Mouse (Mus musculus) neural tube, embryonic 15.5 days (tissue): ENCODE measurements around the gene Palm2. TPM values are rescaled to one million over a fixed set of nuclear protein-coding genes. Genes with fewer than 3 reads are reported as not detected.

ENCODE experiments used
- ATAC-seq: fragments of 200-750 bp; cut with Nextera tagmentation; 2 replicates; pipeline ENCODE4 v1.8.0; 2017; ENCODE audit warnings: mild to moderate bottlenecking, moderate TSS enrichment, moderate library complexity; ENCODE audit not compliant: low FRiP score
- H3K27ac ChIP-seq: fragments of 300-500 bp; sonication (generic); replicated peaks from 2 replicates; pipeline ENCODE4 v1.5.1; 2015; ENCODE audit warnings: mild to moderate bottlenecking, inconsistent platforms
- H3K27me3 ChIP-seq: fragments of 300-500 bp; sonication (generic); replicated peaks from 2 replicates; pipeline ENCODE4 v1.6.1; 2015; ENCODE audit warnings: inconsistent platforms
- H3K36me3 ChIP-seq: fragments of 300-500 bp; sonication (generic); 2 replicates; pipeline ENCODE4 v1.6.1; 2015; ENCODE audit warnings: inconsistent platforms
- H3K4me1 ChIP-seq: fragments of 300-500 bp; sonication (generic); 2 replicates; pipeline ENCODE4 v1.6.1; 2015; ENCODE audit warnings: inconsistent platforms
- H3K4me2 ChIP-seq: fragments of 300-500 bp; sonication (generic); 2 replicates; pipeline ENCODE4 v1.6.1; 2015; ENCODE audit warnings: inconsistent platforms, mild to moderate bottlenecking, moderate library complexity
- H3K4me3 ChIP-seq: fragments of 300-500 bp; sonication (generic); replicated peaks from 2 replicates; pipeline ENCODE4 v1.5.1; 2015; ENCODE audit warnings: mild to moderate bottlenecking, inconsistent platforms
- H3K9ac ChIP-seq: fragments of 300-500 bp; sonication (generic); replicated peaks from 2 replicates; pipeline ENCODE4 v1.6.1; 2015; ENCODE audit warnings: mild to moderate bottlenecking, inconsistent platforms
- H3K9me3 ChIP-seq: fragments of 300-500 bp; sonication (generic); replicated peaks from 2 replicates; pipeline ENCODE4 v1.6.1; 2016; ENCODE audit warnings: inconsistent platforms
- WGBS: fragments of 180-500 bp; shearing (Covaris S2); methylation state at CpG from one replicate; pipeline ENCODE4 v1.1.7; 2015; ENCODE audit warnings: mixed read lengths; 5-methylcytosine and 5-hydroxymethylcytosine counted together
- polyA plus RNA-seq: library from polyadenylated mRNA; unstranded; fragments of >200 nt; fragmentation: Nextera tagmentation; extraction: Ambion mirVana; gene quantifications from 2 replicates; pipeline ENCODE4 v1.2.1, GENCODE M21; 2015

Palm2 gene
- polyA plus RNA-seq, 1 experiment from 2014 or later: 16.9 TPM

- ATAC-seq: no peak
- Histone ChIP-seq H3K36me3 (no peaks in the 10 kb centered on the region), H3K4me3 (no peak overlapping the region), H3K27ac (no peak overlapping the region), H3K9ac (no peak overlapping the region), H3K4me1 (no peaks in the 10 kb centered on the region), H3K4me2 (no peak overlapping the region), H3K9me3 (no peaks in the 10 kb centered on the region), H3K27me3 (no peaks in the 10 kb centered on the region)
- 85% methylated on average over 9 of the region's 9 CpGs for WGBS
Observed at GRCm38 (mm10) chr4:57601458-57601835, 167.4 kb downstream of the Palm2 start.

DNA sequence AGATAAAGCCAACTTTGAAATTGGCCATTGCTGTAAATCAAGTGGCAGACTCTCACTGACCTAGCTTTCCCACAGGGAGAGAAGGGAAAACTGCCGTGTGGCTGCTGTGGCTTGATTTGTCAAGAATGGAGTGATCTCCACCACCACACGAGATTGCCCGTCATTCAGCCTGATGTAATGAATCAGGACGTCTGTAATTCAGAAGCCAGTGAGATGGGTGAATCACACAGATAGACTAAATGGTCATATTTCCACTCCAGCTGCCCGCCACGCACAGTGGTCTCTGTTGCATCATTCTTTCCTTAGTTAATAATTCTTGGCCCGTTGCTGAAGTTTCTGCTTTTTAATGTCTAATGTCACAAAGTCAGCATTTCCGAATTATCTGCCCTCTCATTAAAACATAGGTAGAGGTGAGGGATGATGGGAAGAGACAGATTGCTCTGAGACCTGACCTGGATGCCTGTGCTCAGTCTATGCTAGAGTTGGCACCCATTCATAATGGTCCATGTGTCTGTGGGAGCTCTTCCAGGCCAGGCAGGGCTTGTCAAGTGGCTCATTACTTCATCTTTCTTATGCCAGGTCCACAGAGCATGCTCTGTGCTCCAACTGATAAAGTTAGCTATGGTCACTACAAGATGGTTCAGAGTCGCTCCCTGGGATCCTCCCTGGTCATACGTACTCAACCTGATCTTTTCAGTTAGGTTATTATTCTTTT lies 168.0 kb downstream of the Palm2 start:
- H3K9ac ChIP-seq: no peak overlapping the region
- peaks cover under 1% of the 10 kb centered on the region for H3K4me1 ChIP-seq
- H3K27me3 ChIP-seq: no peaks in the 10 kb centered on the region
- 79% methylated on average over 10 of the region's 10 CpGs for WGBS
- no peak for ATAC-seq
- H3K4me2 ChIP-seq: no peak overlapping the region
- H3K9me3 ChIP-seq: no peaks in the 10 kb centered on the region
- H3K4me3 ChIP-seq: no peak overlapping the region
- no peaks in the 10 kb centered on the region for H3K36me3 ChIP-seq
- H3K27ac ChIP-seq: no peak overlapping the region

DNA sequence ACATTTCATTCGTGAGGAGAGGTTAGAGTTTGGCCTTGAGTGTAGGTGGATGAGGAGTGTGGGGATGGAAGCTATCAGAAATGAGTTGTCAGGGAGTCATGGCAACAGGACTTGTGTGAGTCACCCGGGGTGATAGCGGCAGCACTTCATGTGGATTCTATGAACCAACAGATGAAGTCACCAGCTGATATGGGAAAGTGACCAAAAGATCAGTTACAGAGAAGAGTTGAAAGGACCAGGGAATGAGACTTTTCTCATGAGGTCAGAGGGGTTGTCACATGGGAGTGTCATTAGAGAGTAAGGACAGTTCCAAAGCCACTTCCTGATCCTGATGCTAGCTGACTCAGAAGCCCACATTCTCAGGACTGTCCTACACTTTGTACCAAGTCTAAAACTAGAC lies 172.2 kb downstream of the Palm2 start:
- Histone ChIP-seq H3K9me3 (no peaks in the 10 kb centered on the region), H3K4me1 (peaks cover 8% of the 10 kb centered on the region), H3K27ac (no peak overlapping the region), H3K4me2 (no peak overlapping the region), H3K4me3 (no peak overlapping the region), H3K9ac (no peak overlapping the region), H3K36me3 (no peaks in the 10 kb centered on the region), H3K27me3 (no peaks in the 10 kb centered on the region)
- WGBS: 88% methylated on average over 3 of the region's 3 CpGs
- ATAC-seq: no peak

DNA sequence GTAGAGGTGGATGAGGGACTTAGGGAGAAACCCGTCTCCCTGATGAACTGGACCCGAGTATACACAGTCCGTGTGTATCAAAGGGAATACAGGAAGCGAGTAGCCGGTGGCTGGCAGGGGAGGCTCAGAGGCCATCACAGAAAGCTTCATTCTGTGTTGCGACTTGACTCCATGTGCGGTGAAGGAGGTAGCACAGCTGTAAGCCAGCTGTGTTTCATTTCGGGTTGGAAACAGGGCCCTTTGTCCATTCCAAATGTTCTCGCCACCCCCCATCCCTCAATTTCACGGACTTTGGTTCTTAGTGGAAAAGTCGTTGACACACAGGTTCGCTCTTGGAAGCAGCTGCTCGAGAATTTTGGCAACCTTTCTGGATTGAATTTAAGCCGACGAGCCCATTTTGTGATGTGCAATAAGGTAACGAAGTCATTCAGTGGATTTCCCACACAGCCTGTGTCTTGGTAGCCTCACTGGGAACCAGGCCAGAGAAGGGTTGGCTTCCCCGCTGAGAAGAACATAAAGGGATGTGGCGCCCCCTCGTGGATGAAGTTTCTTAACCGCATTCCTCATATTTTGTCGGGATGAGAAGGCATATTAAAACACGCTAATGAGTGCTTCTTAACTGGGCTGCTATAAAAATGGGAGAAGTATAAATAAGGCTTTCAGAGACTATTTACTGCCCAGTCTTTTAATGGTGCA lies 173.3 kb downstream of the Palm2 start:
- peak overlapping the region; percentile 43 for H3K4me2 ChIP-seq
- WGBS: 35% methylated on average over 22 of the region's 22 CpGs
- no peaks in the 10 kb centered on the region for H3K9me3 ChIP-seq
- H3K27ac ChIP-seq: peak overlapping the region; percentile 51
- H3K4me1 ChIP-seq: peaks cover 14% of the 10 kb centered on the region
- no peak overlapping the region for H3K4me3 ChIP-seq
- no peaks in the 10 kb centered on the region for H3K27me3 ChIP-seq
- no peaks in the 10 kb centered on the region for H3K36me3 ChIP-seq
- peak; percentile 82; the same call in 1 of the 2 replicates for ATAC-seq
- no peak overlapping the region for H3K9ac ChIP-seq

DNA sequence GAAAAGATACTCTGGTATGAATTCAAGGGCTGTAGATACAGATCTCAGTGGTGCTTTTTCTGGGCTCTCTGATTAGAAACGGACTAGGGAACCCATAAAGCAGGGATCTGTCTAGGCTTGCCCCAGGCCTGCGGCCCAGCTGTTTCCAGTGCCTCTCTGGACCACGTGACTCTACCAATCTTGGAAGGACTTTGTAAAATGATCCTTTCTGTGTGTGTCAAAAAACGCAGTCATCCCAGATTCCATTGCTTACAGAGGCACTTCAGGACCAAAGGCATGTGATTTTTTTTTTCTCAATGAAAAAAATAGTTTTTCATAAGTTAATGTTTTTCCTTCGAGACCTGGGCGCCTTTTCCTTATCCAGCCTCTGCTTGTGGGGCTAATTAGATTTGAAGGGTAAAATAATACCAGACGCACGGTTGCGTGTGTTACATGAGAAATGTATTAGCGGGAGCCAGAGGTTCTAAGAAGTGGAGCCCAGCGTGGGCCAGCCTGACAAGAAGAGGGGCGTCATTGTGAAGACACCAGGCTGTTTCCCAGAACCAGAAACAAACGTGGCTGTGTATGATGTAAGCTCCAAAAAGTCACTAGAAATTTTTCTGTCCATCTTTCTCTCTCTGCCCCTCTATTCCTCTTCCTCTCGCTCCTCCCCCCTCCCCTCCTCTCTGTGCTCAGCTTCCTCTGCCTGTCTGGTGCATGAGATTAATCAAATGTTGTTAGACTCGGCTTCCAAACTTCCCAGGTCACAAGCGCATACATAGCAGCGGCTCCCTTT lies 177.4 kb downstream of the Palm2 start:
- Histone ChIP-seq H3K9ac (no peak overlapping the region), H3K4me1 (peaks cover 14% of the 10 kb centered on the region), H3K27me3 (no peaks in the 10 kb centered on the region), H3K36me3 (no peaks in the 10 kb centered on the region), H3K4me2 (no peak overlapping the region), H3K9me3 (no peaks in the 10 kb centered on the region), H3K27ac (no peak overlapping the region), H3K4me3 (no peak overlapping the region)
- no peak for ATAC-seq
- 64% methylated on average over 17 of the region's 17 CpGs for WGBS

- Histone ChIP-seq H3K27ac (no peak overlapping the region), H3K36me3 (no peaks in the 10 kb centered on the region), H3K4me1 (peaks cover 7% of the 10 kb centered on the region; the same call in 1 of the 2 replicates), H3K9ac (no peak overlapping the region), H3K9me3 (no peaks in the 10 kb centered on the region), H3K27me3 (no peaks in the 10 kb centered on the region), H3K4me2 (no peak overlapping the region), H3K4me3 (no peak overlapping the region)
- 90% methylated on average over 5 of the region's 5 CpGs for WGBS
- ATAC-seq: no peak
Observed at GRCm38 (mm10) chr4:57612716-57613115, 178.7 kb downstream of the Palm2 start.

DNA sequence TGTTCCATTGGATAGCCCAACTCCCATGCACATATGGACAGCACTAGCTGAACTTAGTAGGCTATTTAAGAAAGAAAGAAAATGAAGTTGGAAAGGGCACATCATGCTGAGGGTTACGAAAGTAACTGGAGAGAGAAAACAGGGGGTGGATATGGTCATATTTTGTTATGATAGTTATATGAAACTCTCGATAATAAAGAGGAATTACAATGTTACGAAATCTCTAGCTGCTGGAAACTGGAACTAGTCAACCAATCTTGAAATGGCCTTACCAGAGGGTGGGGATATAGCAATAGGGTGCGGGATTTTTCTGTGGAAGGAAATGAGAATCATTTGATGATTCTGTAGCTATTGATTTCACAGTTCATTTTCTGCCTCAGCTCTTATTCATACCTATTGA lies 180.6 kb downstream of the Palm2 start:
- H3K27me3 ChIP-seq: no peaks in the 10 kb centered on the region
- H3K4me2 ChIP-seq: no peak overlapping the region
- 0 out of 2 replicates have a peak, but pooled peaks cover 6% of the 10 kb centered on the region for H3K4me1 ChIP-seq
- no peaks in the 10 kb centered on the region for H3K36me3 ChIP-seq
- H3K27ac ChIP-seq: no peak overlapping the region
- H3K9me3 ChIP-seq: no peaks in the 10 kb centered on the region
- WGBS: 95% methylated on average over 4 of the region's 4 CpGs
- no peak overlapping the region for H3K9ac ChIP-seq
- no peak overlapping the region for H3K4me3 ChIP-seq
- no peak for ATAC-seq

DNA sequence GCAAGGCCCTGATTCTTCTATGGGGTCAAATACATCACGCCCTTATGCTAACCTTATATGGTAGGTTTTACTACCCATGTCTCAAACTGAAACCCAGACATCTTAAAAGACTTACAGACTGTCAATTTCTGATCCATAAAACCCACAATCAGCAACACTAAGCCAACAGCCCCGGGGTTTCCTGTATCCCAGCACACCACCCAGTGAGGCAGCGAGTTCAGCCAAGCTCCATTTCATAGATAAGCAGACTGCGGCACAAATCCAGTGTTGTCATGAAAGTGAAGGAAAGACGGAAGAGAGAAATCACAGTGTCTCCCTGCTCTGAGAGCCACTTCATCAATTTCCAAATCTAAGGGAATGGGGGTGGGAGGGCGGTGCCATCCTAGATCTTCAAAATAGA lies 184.7 kb downstream of the Palm2 start:
- H3K36me3 ChIP-seq: no peaks in the 10 kb centered on the region
- no peak overlapping the region for H3K27ac ChIP-seq
- H3K9ac ChIP-seq: no peak overlapping the region
- no peak overlapping the region for H3K4me2 ChIP-seq
- no peak overlapping the region for H3K4me3 ChIP-seq
- H3K9me3 ChIP-seq: no peaks in the 10 kb centered on the region
- H3K27me3 ChIP-seq: no peaks in the 10 kb centered on the region
- 0 out of 2 replicates have a peak, but pooled peaks cover 3% of the 10 kb centered on the region for H3K4me1 ChIP-seq
- no peak for ATAC-seq
- WGBS: 91% methylated on average over 6 of the region's 6 CpGs

DNA sequence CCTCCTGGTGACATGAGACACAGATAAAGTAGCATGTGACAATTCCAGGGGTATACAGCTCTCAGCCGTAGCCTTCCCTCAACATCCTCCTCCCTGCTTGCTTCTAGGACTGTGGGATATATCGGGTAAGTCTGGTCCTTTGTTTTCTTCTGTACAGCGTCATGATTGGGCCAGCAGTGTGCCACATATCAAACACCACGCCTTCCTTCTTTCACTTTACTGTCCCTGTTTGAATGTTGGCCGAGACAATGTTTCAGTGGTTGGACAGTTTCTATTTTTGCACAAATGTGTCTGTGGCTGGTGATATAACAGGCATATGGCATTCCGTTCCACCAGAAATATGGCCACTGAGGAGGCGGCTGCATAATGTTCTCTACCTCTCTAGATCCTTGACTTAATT lies 188.8 kb downstream of the Palm2 start:
- Histone ChIP-seq H3K9ac (no peak overlapping the region), H3K36me3 (no peaks in the 10 kb centered on the region), H3K27ac (no peak overlapping the region), H3K27me3 (no peaks in the 10 kb centered on the region), H3K4me1 (0 out of 2 replicates have a peak, but pooled peaks cover 3% of the 10 kb centered on the region), H3K4me3 (no peak overlapping the region), H3K4me2 (no peak overlapping the region), H3K9me3 (no peaks in the 10 kb centered on the region)
- ATAC-seq: no peak
- 87% methylated on average over 7 of the region's 7 CpGs for WGBS

DNA sequence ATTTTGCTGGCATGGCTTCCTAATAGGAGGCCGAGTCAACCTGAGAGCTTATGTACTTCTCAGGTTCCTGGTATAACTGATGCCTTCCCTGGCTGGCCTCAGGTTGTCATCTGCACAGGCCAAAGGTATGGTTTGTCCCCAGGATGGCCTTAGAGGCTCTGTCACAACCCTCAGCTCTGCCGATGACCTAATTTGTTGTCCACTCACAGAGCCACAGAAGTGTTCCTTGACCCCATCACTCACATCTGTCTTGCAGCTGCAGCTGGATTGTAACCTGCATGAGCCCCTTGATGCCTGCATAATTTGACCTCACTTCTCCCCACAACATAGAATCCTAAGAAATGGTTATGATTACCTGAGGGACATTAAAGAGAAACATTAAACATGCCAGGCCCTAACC lies 190.8 kb downstream of the Palm2 start:
- no peak overlapping the region for H3K27ac ChIP-seq
- H3K9me3 ChIP-seq: no peaks in the 10 kb centered on the region
- 0 out of 2 replicates have a peak, but pooled peaks cover 3% of the 10 kb centered on the region for H3K4me1 ChIP-seq
- 92% methylated on average over 2 of the region's 2 CpGs for WGBS
- H3K36me3 ChIP-seq: no peaks in the 10 kb centered on the region
- no peak overlapping the region for H3K4me3 ChIP-seq
- no peak overlapping the region for H3K9ac ChIP-seq
- no peaks in the 10 kb centered on the region for H3K27me3 ChIP-seq
- H3K4me2 ChIP-seq: no peak overlapping the region
- no peak for ATAC-seq

DNA sequence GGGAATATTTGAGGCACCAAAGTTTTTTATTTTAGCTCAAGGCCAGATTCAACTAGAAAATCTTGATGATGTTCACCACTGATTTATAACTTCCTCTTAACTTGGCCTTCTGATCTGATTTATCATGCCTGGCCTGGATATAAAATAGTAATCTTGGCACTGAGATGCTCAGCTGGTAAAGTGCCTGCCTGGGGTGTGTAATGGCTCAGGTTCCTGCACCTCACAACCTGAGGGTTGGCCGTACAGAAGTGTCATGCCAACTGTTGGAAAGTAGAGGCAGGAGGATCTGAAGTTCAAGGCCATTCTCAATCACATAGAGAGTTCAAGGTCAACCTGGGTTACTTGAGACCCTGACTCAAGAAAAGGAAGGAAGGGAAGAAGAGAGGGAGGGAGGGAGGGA lies 191.3 kb downstream of the Palm2 start:
- 0 out of 2 replicates have a peak, but pooled peaks cover 3% of the 10 kb centered on the region for H3K4me1 ChIP-seq
- no peak overlapping the region for H3K4me3 ChIP-seq
- H3K9me3 ChIP-seq: no peaks in the 10 kb centered on the region
- no peak overlapping the region for H3K27ac ChIP-seq
- H3K9ac ChIP-seq: no peak overlapping the region
- 90% methylated on average over 1 of the region's 1 CpGs for WGBS
- no peaks in the 10 kb centered on the region for H3K27me3 ChIP-seq
- no peak overlapping the region for H3K4me2 ChIP-seq
- no peak for ATAC-seq
- H3K36me3 ChIP-seq: no peaks in the 10 kb centered on the region
